8 mouse cellular contexts compared by ENCODE assay signal in the genomic region with DNA sequence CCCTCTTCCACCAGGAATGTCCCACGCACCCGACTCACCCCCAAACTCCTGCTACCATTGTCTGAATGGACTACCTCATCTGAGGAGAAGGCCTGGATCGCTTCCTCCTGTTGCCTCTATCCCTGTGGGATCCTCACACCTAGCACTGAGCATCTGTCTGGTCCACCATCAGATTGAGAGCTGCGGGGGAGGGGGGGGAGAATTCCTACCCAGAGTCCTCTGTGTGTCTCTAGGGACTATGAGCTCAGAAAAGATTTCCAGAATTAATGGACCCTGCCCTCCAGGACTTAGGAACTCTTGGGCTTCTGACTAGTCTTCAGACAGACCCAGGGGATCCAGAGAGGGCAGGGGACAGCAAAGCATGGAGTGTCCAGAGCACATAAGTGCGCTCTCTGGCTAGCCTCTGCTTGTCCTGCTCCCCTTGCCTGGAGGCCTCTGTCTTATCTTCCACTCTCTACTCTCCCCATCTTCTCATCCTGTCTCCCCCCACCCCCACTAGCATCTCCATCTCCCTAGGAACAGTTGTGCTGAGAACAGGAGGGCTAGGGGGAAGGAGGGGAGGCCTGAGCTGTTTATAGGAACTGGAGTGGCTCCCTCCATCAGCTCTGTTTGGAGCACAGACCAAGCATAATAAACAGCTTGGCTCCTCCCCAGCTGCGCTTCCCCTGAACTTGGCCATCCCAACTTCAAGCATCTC. TPM values are rescaled to one million over a fixed set of nuclear protein-coding genes. Genes with fewer than 3 reads are reported as not detected.
DNase-seq lines count a peak whose midpoint lies in the region; ATAC-seq and TF ChIP-seq lines count a peak whose summit lies in the region.

No protein-coding gene starts in this region.

- H3K4me1 ChIP-seq in kidney, embryonic 15.5 days: peaks cover 60% of the 10 kb centered on the region
- peaks cover 62% of the 10 kb centered on the region for H3K4me1 ChIP-seq in embryonic facial prominence, embryonic 10.5 days
- H3K4me1 ChIP-seq in heart, embryonic 12.5 days (replicated peaks): peaks cover 49% of the 10 kb centered on the region
- peaks cover 36% of the 10 kb centered on the region for H3K4me1 ChIP-seq in limb, embryonic 14.5 days (ENCODE audit: control insufficient read depth, insufficient read depth, low read length)
- peaks cover 20% of the 10 kb centered on the region for H3K4me1 ChIP-seq in cerebellum, adult 2 months (ENCODE audit: control insufficient read depth, insufficient read depth, low read length)

- peaks cover 18% of the 10 kb centered on the region; the same call in 1 of the 2 replicates for H3K36me3 ChIP-seq in kidney, embryonic 15.5 days
- H3K36me3 ChIP-seq in embryonic facial prominence, embryonic 10.5 days (replicated peaks): no peaks in the 10 kb centered on the region
- peaks cover 10% of the 10 kb centered on the region; the same call in 1 of the 2 replicates for H3K36me3 ChIP-seq in heart, embryonic 12.5 days
- no peaks in the 10 kb centered on the region for H3K36me3 ChIP-seq in limb, embryonic 14.5 days (ENCODE audit: control insufficient read depth, insufficient read depth, low read length)

- H3K9ac ChIP-seq in kidney, embryonic 15.5 days: no peak overlapping the region
- no peak overlapping the region for H3K9ac ChIP-seq in heart, embryonic 12.5 days
- no peak overlapping the region for H3K9ac ChIP-seq in limb, embryonic 14.5 days (ENCODE audit: low read depth, low read length, severe bottlenecking)

- no peak for TF ChIP-seq POLR2A in limb, embryonic 14.5 days (IDR thresholded peaks at IDR 0.05; ENCODE audit: borderline replicate concordance, extremely low read depth, insufficient read depth, insufficient read length)
- no peak for TF ChIP-seq POLR2A in cerebellum, adult 2 months (IDR thresholded peaks at IDR 0.05; ENCODE audit: borderline replicate concordance, insufficient read depth, low read length)

- peak overlapping the region; percentile 85 for H3K27ac ChIP-seq in kidney, embryonic 15.5 days
- H3K27ac ChIP-seq in embryonic facial prominence, embryonic 10.5 days (replicated peaks): peak overlapping the region; percentile 68
- peak overlapping the region; percentile 26; the same call in 1 of the 2 replicates for H3K27ac ChIP-seq in heart, embryonic 12.5 days (ENCODE audit: poor library complexity, severe bottlenecking)
- H3K27ac ChIP-seq in limb, embryonic 14.5 days (replicated peaks; ENCODE audit: low read depth, low read length): no peak overlapping the region
- no peak overlapping the region for H3K27ac ChIP-seq in cerebellum, adult 2 months (ENCODE audit: insufficient read depth, low read length)

- no peak overlapping the region for H3K4me3 ChIP-seq in kidney, embryonic 15.5 days (replicated peaks)
- no peak overlapping the region for H3K4me3 ChIP-seq in embryonic facial prominence, embryonic 10.5 days
- no peak overlapping the region for H3K4me3 ChIP-seq in heart, embryonic 12.5 days
- H3K4me3 ChIP-seq in limb, embryonic 14.5 days (replicated peaks; ENCODE audit: low read length): no peak overlapping the region
- H3K4me3 ChIP-seq in cerebellum, adult 2 months (replicated peaks; ENCODE audit: insufficient read depth, low read depth, low read length): no peak overlapping the region

- DNase-seq in kidney, adult 9 months: no peak
- no peak for DNase-seq in embryonic facial prominence, embryonic 10.5 days (ENCODE audit: low spot score)
- peak; percentile 81 for DNase-seq in limb, embryonic 14.5 days (ENCODE audit: low spot score)
- DNase-seq in adipocyte (ENCODE audit: low spot score): no peak
- DNase-seq in cerebellum, adult 2 months: no peak
- DNase-seq in adrenal gland, adult 18-20 months (ENCODE audit: low spot score in 2 of 2): no peak

- H3K9me3 ChIP-seq in kidney, embryonic 15.5 days (replicated peaks): no peaks in the 10 kb centered on the region
- no peaks in the 10 kb centered on the region for H3K9me3 ChIP-seq in embryonic facial prominence, embryonic 10.5 days
- no peaks in the 10 kb centered on the region for H3K9me3 ChIP-seq in heart, embryonic 12.5 days (replicated peaks)
- H3K9me3 ChIP-seq in limb, embryonic 14.5 days (ENCODE audit: control insufficient read depth, low read length): no peaks in the 10 kb centered on the region

- TF ChIP-seq CTCF in cerebellum, adult 2 months (IDR thresholded peaks at IDR 0.05; ENCODE audit: borderline replicate concordance, insufficient read depth, low read depth, low read length): no peak

- 60% methylated on average over 6 of the region's 6 CpGs for WGBS in kidney, embryonic 15.5 days
- 77% methylated on average over 6 of the region's 6 CpGs for WGBS in embryonic facial prominence, embryonic 10.5 days
- WGBS in heart, embryonic 12.5 days: 58% methylated on average over 6 of the region's 6 CpGs
- 65% methylated on average over 6 of the region's 6 CpGs for WGBS in limb, embryonic 14.5 days
- WGBS in cerebellum, adult 2 months: 79% methylated on average over 6 of the region's 6 CpGs

- no peaks in the 10 kb centered on the region for H3K27me3 ChIP-seq in kidney, embryonic 15.5 days
- 0 out of 2 replicates have a peak, but pooled peaks cover 1% of the 10 kb centered on the region for H3K27me3 ChIP-seq in embryonic facial prominence, embryonic 10.5 days (replicated peaks; ENCODE audit: low read depth, poor library complexity, severe bottlenecking)
- H3K27me3 ChIP-seq in heart, embryonic 12.5 days (replicated peaks): no peaks in the 10 kb centered on the region; the same call in 1 of the 2 replicates
- H3K27me3 ChIP-seq in limb, embryonic 14.5 days (ENCODE audit: control insufficient read depth, insufficient read depth, low read length): no peaks in the 10 kb centered on the region
- H3K27me3 ChIP-seq in cerebellum, adult 2 months (ENCODE audit: control insufficient read depth, insufficient read depth, low read length): no peaks in the 10 kb centered on the region

- H3K4me2 ChIP-seq in kidney, embryonic 15.5 days: no peak overlapping the region
- H3K4me2 ChIP-seq in heart, embryonic 12.5 days: no peak overlapping the region
- H3K4me2 ChIP-seq in limb, embryonic 14.5 days (replicated peaks; ENCODE audit: low read depth, low read length, severe bottlenecking): no peak overlapping the region

- ATAC-seq in kidney, embryonic 15.5 days (replicated peaks; ENCODE audit: low FRiP score): peak; percentile 86
- ATAC-seq in heart, embryonic 12.5 days (ENCODE audit: insufficient number of reproducible peaks, low FRiP score): no peak
- ATAC-seq in limb, embryonic 14.5 days (ENCODE audit: low FRiP score, low read depth): peak; percentile 78

RNA-seq across cellular contexts. Expression of a gene that starts 15.0 kb away (rescaled TPM):
- polyA plus RNA-seq in kidney, embryonic 15.5 days (2015; fragmentation: Nextera tagmentation; extraction: Ambion mirVana): 12.7 and 16.9 TPM in 2 replicates
- 3.6 and 3.7 TPM in 2 replicates for polyA plus RNA-seq in embryonic facial prominence, embryonic 10.5 days (2016; fragmentation: Nextera tagmentation; extraction: Ambion mirVana)
- 7.5 TPM in 2 replicates for polyA plus RNA-seq in heart, embryonic 12.5 days (2016; fragmentation: Nextera tagmentation; extraction: Ambion mirVana)
- 12.3 and 16.1 TPM in 2 replicates for polyA plus RNA-seq in limb, embryonic 14.5 days (2012; rRNA removed)
- 8.9 and 10.5 TPM in 2 replicates for polyA plus RNA-seq in limb, embryonic 14.5 days (2014; fragmentation: Nextera tagmentation; extraction: Ambion mirVana)
- polyA plus RNA-seq in cerebellum, adult 2 months (2012; rRNA removed): 2.2 and 2.5 TPM in 2 replicates
- 10 to 100 TPM; 12.7 to 28.1 TPM for total RNA-seq in adrenal gland, adult 18-20 months (2021)

Comparison
In these comparisons a context has a peak if more than half of its experiments do, and no peak if none do; other contexts are left out.
1. H3K27ac ChIP-seq: peak in kidney, embryonic 15.5 days (single experiment), embryonic facial prominence, embryonic 10.5 days (single experiment) and heart, embryonic 12.5 days (single experiment); none in limb, embryonic 14.5 days (single experiment) and cerebellum, adult 2 months (single experiment).